Mouse (Mus musculus) kidney, embryonic 14.5 days (tissue): ENCODE data around the gene Olfr1415. TPM values are rescaled to one million over a fixed set of nuclear protein-coding genes. Genes with fewer than 3 reads are reported as not detected.

Experiments used
- ATAC-seq: fragments of 200-750 bp; cut with Nextera tagmentation; 2 replicates; pipeline ENCODE4 v1.8.0; 2017; ENCODE audit warnings: moderate number of reproducible peaks, mild to moderate bottlenecking, moderate TSS enrichment, moderate library complexity; ENCODE audit not compliant: low FRiP score, low TSS enrichment
- H3K27ac ChIP-seq: fragments of 300-500 bp; sonication (generic); 2 replicates; pipeline ENCODE4 v1.5.1; 2014; ENCODE audit warnings: low read depth, mild to moderate bottlenecking, low read length, moderate library complexity, mixed read lengths
- H3K27me3 ChIP-seq: fragments of 300-500 bp; sonication (generic); 2 replicates; pipeline ENCODE4 v1.6.1; 2014; ENCODE audit warnings: mild to moderate bottlenecking, low read length; ENCODE audit not compliant: control insufficient read depth, insufficient read depth
- H3K36me3 ChIP-seq: fragments of 300-500 bp; sonication (generic); 2 replicates; pipeline ENCODE4 v1.6.1; 2014; ENCODE audit warnings: low read length, mixed read lengths; ENCODE audit not compliant: control insufficient read depth, insufficient read depth
- H3K4me1 ChIP-seq: fragments of 300-500 bp; sonication (generic); 2 replicates; pipeline ENCODE4 v1.6.1; 2014; ENCODE audit warnings: low read length, mixed read lengths; ENCODE audit not compliant: control insufficient read depth, insufficient read depth
- H3K4me2 ChIP-seq: fragments of 300-500 bp; sonication (generic); replicated peaks from 2 replicates; pipeline ENCODE4 v1.6.1; 2014; ENCODE audit warnings: low read depth, mild to moderate bottlenecking, low read length
- H3K4me3 ChIP-seq: fragments of 300-500 bp; sonication (generic); 2 replicates; pipeline ENCODE4 v1.5.1; 2014; ENCODE audit warnings: mild to moderate bottlenecking, low read length
- H3K9ac ChIP-seq: fragments of 300-500 bp; sonication (generic); 2 replicates; pipeline ENCODE4 v1.6.1; 2014; ENCODE audit warnings: low read depth, mild to moderate bottlenecking, low read length, moderate library complexity
- H3K9me3 ChIP-seq: fragments of 300-500 bp; sonication (generic); 2 replicates; pipeline ENCODE4 v1.6.1; 2016; ENCODE audit warnings: low read length; ENCODE audit not compliant: control insufficient read depth
- WGBS: fragments of 180-500 bp; shearing (Covaris S2); extraction: QIAGEN DNeasy Blood & Tissue Kit; methylation state at CpG from one replicate; pipeline ENCODE4 v1.1.7; 2014; 5-methylcytosine and 5-hydroxymethylcytosine counted together
- microRNA-seq: library from miRNA; unstranded; fragments of <30 nt; microRNA quantifications from one replicate; pipeline ENCODE4, GENCODE M21; 2016
- polyA plus RNA-seq: library from polyadenylated mRNA; unstranded; fragments of >200 nt; fragmentation: Nextera tagmentation; extraction: Ambion mirVana; gene quantifications from 2 replicates; pipeline ENCODE4 v1.2.1, GENCODE M21; 2014

Gene Olfr1415
- polyA plus RNA-seq, 1 experiment from 2014 or later, result not detected

- H3K27ac ChIP-seq, result no peak overlapping the region
- ATAC-seq, result no peak
- no peak overlapping the region for H3K4me3 ChIP-seq
- H3K4me2 ChIP-seq, result no peak overlapping the region
- H3K9me3 ChIP-seq, result no peaks in the 10 kb centered on the region
- H3K27me3 ChIP-seq, result no peaks in the 10 kb centered on the region
- 92% methylated on average over 6 of the region's 6 CpGs for WGBS
- peaks cover 76% of the 10 kb centered on the region for H3K36me3 ChIP-seq
- no peak overlapping the region for H3K9ac ChIP-seq
- no peaks in the 10 kb centered on the region for H3K4me1 ChIP-seq
These were observed 54.3 kb downstream of the Olfr1415 start for GRCm38 (mm10) chr1:92441453-92442063.

- no peaks in the 10 kb centered on the region for H3K4me1 ChIP-seq
- H3K27me3 ChIP-seq, result no peaks in the 10 kb centered on the region
- no peak overlapping the region for H3K9ac ChIP-seq
- H3K4me3 ChIP-seq, result no peak overlapping the region
- no peak overlapping the region for H3K4me2 ChIP-seq
- H3K9me3 ChIP-seq, result no peaks in the 10 kb centered on the region
- H3K36me3 ChIP-seq, result peaks cover 65% of the 10 kb centered on the region
- no peak overlapping the region for H3K27ac ChIP-seq
- no peak for ATAC-seq
- WGBS, result 92% methylated on average over 9 of the region's 9 CpGs
These were observed 55.7 kb downstream of the Olfr1415 start for GRCm38 (mm10) chr1:92440066-92440750.

Small RNA genes within 50 kb of the gene (microRNA-seq; reads per million reads assigned to microRNA genes)
- gene Mir6900, result 4.8 reads per million, percentile 19 among the genes with 10 or more reads in this experiment

Other genes starting within 250 kb of the Olfr1415 start
- 314 and 335 TPM in 2 replicates for gene Ndufa10, start 22.2 kb downstream of the Olfr1415 start, polyA plus RNA-seq
- not detected in 2 replicates for gene Olfr1416, start 11.0 kb downstream of the Olfr1415 start, polyA plus RNA-seq
- not detected in 2 replicates for gene Olfr1414, start 22.6 kb upstream of the Olfr1415 start, polyA plus RNA-seq
- not detected in 2 replicates for gene Olfr1413, start 75.2 kb upstream of the Olfr1415 start, polyA plus RNA-seq
- gene Olfr1412, start 89.7 kb upstream of the Olfr1415 start, polyA plus RNA-seq, result not detected in 2 replicates
- not detected in 2 replicates for gene Olfr1411, start 98.3 kb upstream of the Olfr1415 start, polyA plus RNA-seq
- gene Olfr1410, start 109.7 kb upstream of the Olfr1415 start, polyA plus RNA-seq, result not detected in 2 replicates
- not detected in 2 replicates for gene Olfr12, start 121.7 kb upstream of the Olfr1415 start, polyA plus RNA-seq
- 414 and 584 TPM in 2 replicates for gene Cops9, start 145.9 kb upstream of the Olfr1415 start, polyA plus RNA-seq
- gene Otos, start 152.7 kb upstream of the Olfr1415 start, polyA plus RNA-seq, result 0.43 TPM in 1 of 2 replicates, not detected in the other